Mouse (Mus musculus) ES-Bruce4 (cell line): ENCODE data around the gene Stoml1. TPM values are rescaled to one million over a fixed set of nuclear protein-coding genes. Genes with fewer than 3 reads are reported as not detected.

Source experiments
- H3K27ac ChIP-seq: 2 replicates; pipeline ENCODE4 v1.5.1; 2012; ENCODE audit warnings: low read length, inconsistent platforms; ENCODE audit not compliant: insufficient read depth
- H3K27me3 ChIP-seq: 2 replicates; pipeline ENCODE4 v1.6.1; 2012; ENCODE audit warnings: mild to moderate bottlenecking, low read length, inconsistent platforms; ENCODE audit not compliant: control insufficient read depth, poor library complexity, insufficient read depth, severe bottlenecking
- H3K36me3 ChIP-seq: 2 replicates; pipeline ENCODE4 v1.6.1; 2012; ENCODE audit warnings: inconsistent platforms, mild to moderate bottlenecking, low read length, moderate library complexity; ENCODE audit not compliant: control insufficient read depth, poor library complexity, insufficient read depth, severe bottlenecking
- H3K4me1 ChIP-seq: one replicate; pipeline ENCODE4 v1.8.1; 2011; ENCODE audit warnings: low read length; ENCODE audit not compliant: control insufficient read depth, insufficient read depth
- H3K4me3 ChIP-seq: 2 replicates; pipeline ENCODE4 v1.5.1; 2011; ENCODE audit warnings: low read depth, mild to moderate bottlenecking, low read length
- H3K9ac ChIP-seq: 2 replicates; pipeline ENCODE4 v1.6.1; 2012; ENCODE audit warnings: low read depth, mild to moderate bottlenecking, inconsistent platforms; ENCODE audit not compliant: poor library complexity, severe bottlenecking
- H3K9me3 ChIP-seq: replicated peaks from 2 replicates; pipeline ENCODE4 v1.6.1; 2012; ENCODE audit warnings: mild to moderate bottlenecking, low read length, inconsistent platforms; ENCODE audit not compliant: control insufficient read depth, poor library complexity, insufficient read depth, severe bottlenecking
- CTCF ChIP-seq: IDR thresholded peaks from one replicate; pipeline ENCODE4 v1.8.1; 2011; ENCODE audit warnings: low read depth, low read length
- EP300 ChIP-seq: IDR thresholded peaks from 2 replicates; pipeline ENCODE4 v1.6.1; 2011; ENCODE audit warnings: low read depth, low read length; ENCODE audit not compliant: insufficient read depth
- POLR2A ChIP-seq: IDR thresholded peaks from one replicate; pipeline ENCODE4 v1.8.1; 2011; ENCODE audit warnings: low read length; ENCODE audit not compliant: insufficient read depth
- polyA plus RNA-seq: library from polyadenylated mRNA; stranded (reverse); fragments of >200 nt; gene quantifications from 2 replicates; pipeline ENCODE4 v1.2.4, GENCODE M21; 2011; ENCODE audit warnings: low read depth; ENCODE audit not compliant: missing spikeins, insufficient read depth, insufficient read length

Gene Stoml1
- polyA plus RNA-seq, 1 experiment: 24.6 TPM

DNA sequence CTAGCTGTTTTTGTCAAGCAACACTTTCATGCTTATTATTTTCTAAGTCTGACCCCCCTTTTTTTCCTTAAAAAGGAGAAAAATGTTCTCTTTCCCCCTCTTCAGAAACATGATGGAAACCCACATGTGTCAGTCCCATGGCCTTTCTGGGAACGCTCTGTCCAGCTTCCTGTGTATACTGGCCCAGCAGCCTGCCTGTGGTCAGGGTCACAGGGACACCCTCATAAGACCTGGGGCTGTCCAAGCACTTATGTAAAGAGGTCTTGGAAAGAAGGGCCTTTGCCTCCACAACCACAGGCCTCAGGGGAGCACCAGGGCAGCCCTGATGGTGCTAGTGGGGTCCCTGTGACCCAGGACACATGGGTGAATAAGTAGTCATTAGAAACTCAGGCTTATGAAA is 36.1 kb downstream of the Stoml1 start:
- no peaks in the 10 kb centered on the region for H3K36me3 ChIP-seq
- H3K4me1 ChIP-seq: peaks cover 8% of the 10 kb centered on the region
- H3K27me3 ChIP-seq: no peaks in the 10 kb centered on the region
- no peak overlapping the region for H3K4me3 ChIP-seq
- H3K9ac ChIP-seq: no peak overlapping the region
- no peaks in the 10 kb centered on the region for H3K9me3 ChIP-seq
- no peak overlapping the region for H3K27ac ChIP-seq
- no peak for TF ChIP-seq CTCF
- TF ChIP-seq EP300: no peak
- TF ChIP-seq POLR2A: no peak

DNA sequence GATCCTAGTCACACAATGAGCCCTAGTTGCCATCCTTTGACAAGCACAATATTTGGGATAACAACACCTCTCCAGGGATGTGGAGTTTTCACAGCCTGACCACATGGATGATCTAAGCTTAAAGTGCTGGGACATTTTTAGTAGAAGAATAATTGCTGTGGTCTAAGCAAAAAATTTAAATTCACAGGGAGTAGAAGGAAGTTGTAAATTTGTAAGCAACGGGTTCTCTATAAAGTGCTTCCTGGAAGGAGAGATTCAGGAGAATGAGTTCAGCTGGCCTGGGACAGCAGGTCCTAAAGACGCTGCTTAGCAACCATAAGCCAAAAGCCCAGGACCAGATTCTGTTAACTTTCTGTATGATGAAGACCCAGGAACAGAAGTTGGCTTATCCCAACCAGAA is 36.9 kb downstream of the Stoml1 start:
- Histone ChIP-seq H3K36me3 (no peaks in the 10 kb centered on the region), H3K27ac (no peak overlapping the region), H3K4me3 (no peak overlapping the region), H3K9me3 (no peaks in the 10 kb centered on the region), H3K4me1 (peaks cover 6% of the 10 kb centered on the region), H3K27me3 (no peaks in the 10 kb centered on the region), H3K9ac (no peak overlapping the region)
- no peak for TF ChIP-seq POLR2A
- no peak for TF ChIP-seq CTCF
- TF ChIP-seq EP300: no peak

DNA sequence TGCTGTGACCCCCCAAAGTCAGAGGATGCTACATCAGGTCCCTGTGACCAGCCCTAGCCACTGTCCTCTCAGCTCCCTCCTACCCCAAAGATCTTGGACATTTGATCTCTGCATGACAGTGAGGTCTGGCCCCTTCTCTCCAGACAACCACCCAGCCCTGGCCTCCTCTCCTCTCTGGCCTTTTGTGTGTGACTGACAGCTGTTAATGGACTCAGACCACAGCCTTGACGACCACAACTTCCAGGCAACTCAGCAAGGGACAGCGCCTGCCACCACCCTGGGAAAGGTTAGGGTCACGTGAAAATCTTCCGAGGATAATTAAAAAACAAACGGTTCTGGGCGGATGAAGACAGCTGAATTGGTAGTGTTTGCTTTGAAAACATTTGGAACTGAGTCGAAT is 41.6 kb downstream of the Stoml1 start:
- no peaks in the 10 kb centered on the region for H3K9me3 ChIP-seq
- TF ChIP-seq CTCF (no peak), POLR2A (no peak), EP300 (no peak)
- H3K4me3 ChIP-seq: no peak overlapping the region
- H3K36me3 ChIP-seq: no peaks in the 10 kb centered on the region
- no peak overlapping the region for H3K9ac ChIP-seq
- H3K27ac ChIP-seq: no peak overlapping the region
- no peaks in the 10 kb centered on the region for H3K27me3 ChIP-seq
- H3K4me1 ChIP-seq: peaks cover 5% of the 10 kb centered on the region

DNA sequence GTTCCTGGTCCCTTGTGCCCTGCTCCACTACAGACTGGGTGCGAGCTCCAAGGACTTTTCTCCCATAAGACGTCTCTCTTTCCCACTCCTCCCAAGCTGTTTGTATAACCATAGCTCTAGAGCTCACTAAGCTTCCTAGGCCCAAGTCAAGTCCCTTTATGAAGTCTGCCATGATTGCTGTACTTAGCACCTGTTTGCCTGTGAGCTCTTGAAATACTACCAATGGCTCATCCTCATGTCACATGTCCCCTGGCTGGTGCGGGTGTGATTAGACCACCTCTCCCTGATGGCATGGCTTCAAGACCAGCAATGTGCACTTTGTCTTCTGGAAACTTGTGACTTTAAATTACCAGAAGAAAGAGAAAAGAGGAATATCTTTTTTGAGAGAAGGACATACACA is 42.4 kb downstream of the Stoml1 start:
- no peaks in the 10 kb centered on the region for H3K27me3 ChIP-seq
- peaks cover 5% of the 10 kb centered on the region for H3K4me1 ChIP-seq
- H3K36me3 ChIP-seq: no peaks in the 10 kb centered on the region
- no peak overlapping the region for H3K4me3 ChIP-seq
- no peak overlapping the region for H3K9ac ChIP-seq
- H3K9me3 ChIP-seq: no peaks in the 10 kb centered on the region
- TF ChIP-seq POLR2A (no peak), EP300 (no peak)
- 0 out of 2 replicates have a peak overlapping the region, but pooled peaks have one; percentile 2 for H3K27ac ChIP-seq

DNA sequence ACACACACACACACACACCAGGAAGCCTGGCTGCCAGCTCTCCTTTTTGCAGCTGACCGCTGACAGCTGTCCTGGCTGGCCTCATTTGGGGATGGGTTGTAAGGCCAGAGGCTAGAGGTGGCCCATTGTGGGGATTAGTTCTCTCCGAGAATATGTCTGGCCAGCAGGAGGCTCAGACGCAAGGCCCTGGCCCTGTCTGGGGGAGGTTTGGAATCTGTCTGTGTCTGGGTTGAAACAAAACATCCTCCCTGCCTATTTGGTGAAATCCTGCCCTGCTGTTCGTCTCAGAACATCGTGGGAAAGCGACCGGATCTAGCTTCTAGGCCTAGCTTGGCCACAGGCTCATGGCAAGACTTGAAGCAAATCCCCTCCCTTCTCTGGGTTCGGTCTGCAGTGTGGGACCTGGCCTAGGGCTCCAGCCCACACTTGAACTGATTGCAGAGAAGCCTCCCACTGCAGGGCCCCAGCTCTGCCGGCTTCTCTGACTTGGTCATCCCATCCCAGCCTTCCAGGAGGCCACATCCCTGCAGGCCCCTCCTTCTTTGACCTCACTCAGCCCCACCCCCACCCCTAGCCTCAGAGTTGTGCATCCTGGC is 42.9 kb downstream of the Stoml1 start:
- Histone ChIP-seq H3K27ac (peak overlapping the region; percentile 3; the same call in 1 of the 2 replicates), H3K27me3 (no peaks in the 10 kb centered on the region), H3K9ac (no peak overlapping the region), H3K36me3 (no peaks in the 10 kb centered on the region), H3K4me3 (no peak overlapping the region), H3K4me1 (peaks cover 5% of the 10 kb centered on the region), H3K9me3 (no peaks in the 10 kb centered on the region)
- no peak for TF ChIP-seq EP300
- TF ChIP-seq POLR2A: no peak
- no peak for TF ChIP-seq CTCF

DNA sequence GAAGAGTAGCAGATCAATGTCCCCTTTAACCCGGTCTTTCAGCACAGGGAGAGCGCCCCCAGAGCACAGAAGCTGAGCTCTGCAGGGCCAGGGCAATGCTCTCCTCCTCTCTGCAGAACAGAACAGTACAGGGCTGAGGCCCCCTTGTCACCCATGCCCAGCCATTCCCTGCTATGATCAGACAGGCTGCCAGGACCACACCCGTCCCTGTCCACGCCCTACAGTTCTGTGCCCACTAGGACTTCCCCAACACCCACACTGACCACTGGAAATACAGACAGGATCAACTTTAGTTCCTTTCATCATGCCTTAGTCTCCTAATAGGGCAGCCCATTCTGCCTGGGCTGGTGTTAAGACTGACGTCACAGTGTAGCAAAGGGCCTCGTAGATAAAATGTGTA is 44.1 kb downstream of the Stoml1 start:
- Histone ChIP-seq H3K9ac (no peak overlapping the region), H3K27me3 (no peaks in the 10 kb centered on the region), H3K4me3 (no peak overlapping the region), H3K9me3 (no peaks in the 10 kb centered on the region), H3K4me1 (peaks cover 5% of the 10 kb centered on the region), H3K36me3 (no peaks in the 10 kb centered on the region), H3K27ac (no peak overlapping the region)
- TF ChIP-seq POLR2A (no peak), EP300 (no peak)
